Mouse (Mus musculus) embryonic facial prominence, embryonic 11.5 days (tissue): ENCODE results near the gene Thbd. TPM values are rescaled to one million over a fixed set of nuclear protein-coding genes. Genes with fewer than 3 reads are reported as not detected.

Experiments
- ATAC-seq: fragments of 200-750 bp; cut with Nextera tagmentation; replicated peaks from 2 replicates; pipeline ENCODE4 v1.8.0; 2017; ENCODE audit warnings: low read depth; ENCODE audit not compliant: insufficient number of reproducible peaks, low FRiP score, low TSS enrichment
- DNase-seq: peaks from one replicate; pipeline ENCODE4 v3.0.0-alpha.2; 2015; ENCODE audit warnings: low spot score
- H3K27ac ChIP-seq: fragments of 300-500 bp; sonication (generic); replicated peaks from 2 replicates; pipeline ENCODE4 v1.5.1; 2014; ENCODE audit warnings: mild to moderate bottlenecking, low read depth, low read length, control low read depth
- H3K27me3 ChIP-seq: fragments of 300-500 bp; sonication (generic); 2 replicates; pipeline ENCODE4 v1.6.1; 2014; ENCODE audit warnings: mild to moderate bottlenecking, low read length, moderate library complexity, mixed read lengths; ENCODE audit not compliant: control insufficient read depth, insufficient read depth
- H3K36me3 ChIP-seq: fragments of 300-500 bp; sonication (generic); replicated peaks from 2 replicates; pipeline ENCODE4 v1.6.1; 2014; ENCODE audit warnings: low read depth, mild to moderate bottlenecking, low read length, moderate library complexity, mixed read lengths; ENCODE audit not compliant: control insufficient read depth, insufficient read depth
- H3K4me1 ChIP-seq: fragments of 300-500 bp; sonication (generic); 2 replicates; pipeline ENCODE4 v1.6.1; 2014; ENCODE audit warnings: low read length, mixed read lengths; ENCODE audit not compliant: control insufficient read depth, insufficient read depth
- H3K4me2 ChIP-seq: fragments of 300-500 bp; sonication (generic); 2 replicates; pipeline ENCODE4 v1.6.1; 2014; ENCODE audit warnings: low read depth, mild to moderate bottlenecking, control low read depth, low read length, moderate library complexity
- H3K4me3 ChIP-seq: fragments of 300-500 bp; sonication (generic); 2 replicates; pipeline ENCODE4 v1.5.1; 2014; ENCODE audit warnings: low read depth, low read length, control low read depth
- H3K9ac ChIP-seq: fragments of 300-500 bp; sonication (generic); replicated peaks from 2 replicates; pipeline ENCODE4 v1.6.1; 2014; ENCODE audit warnings: mild to moderate bottlenecking, control low read depth, low read length
- H3K9me3 ChIP-seq: fragments of 300-500 bp; sonication (generic); replicated peaks from 2 replicates; pipeline ENCODE4 v1.6.1; 2016; ENCODE audit warnings: mild to moderate bottlenecking, low read length, inconsistent platforms, mixed read lengths; ENCODE audit not compliant: control insufficient read depth
- WGBS: fragments of 180-500 bp; shearing (Covaris S2); extraction: QIAGEN DNeasy Blood & Tissue Kit; methylation state at CpG from one replicate; pipeline ENCODE4 v1.1.7; 2014; 5-methylcytosine and 5-hydroxymethylcytosine counted together
- polyA plus RNA-seq: library from polyadenylated mRNA; unstranded; fragments of >200 nt; fragmentation: Nextera tagmentation; extraction: Ambion mirVana; gene quantifications from 2 replicates; pipeline ENCODE4 v1.2.1, GENCODE M21; 2014

Gene Thbd
- polyA plus RNA-seq, 1 experiment from 2014 or later = 12.9 TPM

- DNase-seq (no peak), ATAC-seq (no peak)
- Histone ChIP-seq H3K36me3 (no peaks in the 10 kb centered on the region), H3K9ac (no peak overlapping the region), H3K27me3 (peaks cover 7% of the 10 kb centered on the region), H3K4me1 (no peaks in the 10 kb centered on the region), H3K27ac (no peak overlapping the region), H3K4me2 (no peak overlapping the region), H3K9me3 (no peaks in the 10 kb centered on the region), H3K4me3 (no peak overlapping the region)
- 84% methylated on average over 1 of the region's 1 CpGs for WGBS
Measured at GRCm38 (mm10) chr2:148402227-148402626, 5.8 kb downstream of the Thbd start.

GRCm38 (mm10) chr2:148398901-148399685 is 8.9 kb downstream of the Thbd start:
- 0 out of 2 replicates have a peak, but pooled peaks cover 2% of the 10 kb centered on the region for H3K4me1 ChIP-seq
- no peak overlapping the region for H3K27ac ChIP-seq
- H3K27me3 ChIP-seq = peaks cover 11% of the 10 kb centered on the region
- H3K9me3 ChIP-seq = no peaks in the 10 kb centered on the region
- H3K9ac ChIP-seq = no peak overlapping the region
- no peak for ATAC-seq
- H3K4me2 ChIP-seq = no peak overlapping the region
- 80% methylated on average over 5 of the region's 5 CpGs for WGBS
- DNase-seq = no peak
- no peak overlapping the region for H3K4me3 ChIP-seq
- no peaks in the 10 kb centered on the region for H3K36me3 ChIP-seq

- Histone ChIP-seq H3K4me2 (no peak overlapping the region), H3K27me3 (peaks cover 11% of the 10 kb centered on the region), H3K36me3 (no peaks in the 10 kb centered on the region), H3K9me3 (no peaks in the 10 kb centered on the region), H3K4me1 (0 out of 2 replicates have a peak, but pooled peaks cover 2% of the 10 kb centered on the region), H3K4me3 (no peak overlapping the region), H3K27ac (no peak overlapping the region), H3K9ac (no peak overlapping the region)
- WGBS = 94% methylated on average over 1 of the region's 1 CpGs
- ATAC-seq (no peak), DNase-seq (no peak)
Measured at GRCm38 (mm10) chr2:148397784-148398100, 10.2 kb downstream of the Thbd start.

GRCm38 (mm10) chr2:148397015-148397783 is 10.8 kb downstream of the Thbd start:
- peaks cover 11% of the 10 kb centered on the region for H3K27me3 ChIP-seq
- ATAC-seq = no peak
- 51% methylated on average over 11 of the region's 11 CpGs for WGBS

GRCm38 (mm10) chr2:148396209-148396608 is 11.8 kb downstream of the Thbd start:
- 0 out of 2 replicates have a peak, but pooled peaks have one; percentile 5 for ATAC-seq

More at GRCm38 (mm10) chr2:148397015-148397783, 10.8 kb downstream of the Thbd start:
- Histone ChIP-seq H3K4me1 (0 out of 2 replicates have a peak, but pooled peaks cover 2% of the 10 kb centered on the region), H3K27ac (no peak overlapping the region), H3K36me3 (no peaks in the 10 kb centered on the region), H3K9me3 (no peaks in the 10 kb centered on the region), H3K4me2 (no peak overlapping the region), H3K4me3 (no peak overlapping the region), H3K9ac (no peak overlapping the region)
- DNase-seq = no peak

GRCm38 (mm10) chr2:148395131-148396051 is 12.6 kb downstream of the Thbd start, which contains the start of gene Sstr4:
Gene Sstr4, plus strand, starts transcription at chr2:148395344.
- no peak within 1 kb of the TSS for H3K27ac ChIP-seq
- peak within 1 kb of the TSS; percentile 98 for H3K4me2 ChIP-seq
- ATAC-seq (peak; percentile 66), DNase-seq (peak; percentile 65)
- WGBS = 5% methylated on average over 69 of the region's 83 CpGs
- H3K4me3 ChIP-seq = peak within 1 kb of the TSS; percentile 56
- H3K27me3 ChIP-seq = peaks cover 11% of the 10 kb centered on the region
- peak within 1 kb of the TSS; percentile 54 for H3K9ac ChIP-seq
- no peaks in the 10 kb centered on the region for H3K36me3 ChIP-seq
- 0 out of 2 replicates have a peak, but pooled peaks cover 2% of the 10 kb centered on the region for H3K4me1 ChIP-seq
- H3K9me3 ChIP-seq = no peaks in the 10 kb centered on the region

More at GRCm38 (mm10) chr2:148396209-148396608, 11.8 kb downstream of the Thbd start:
- Histone ChIP-seq H3K27me3 (peaks cover 11% of the 10 kb centered on the region), H3K9ac (no peak overlapping the region), H3K9me3 (no peaks in the 10 kb centered on the region), H3K4me3 (no peak overlapping the region), H3K4me2 (no peak overlapping the region), H3K4me1 (0 out of 2 replicates have a peak, but pooled peaks cover 2% of the 10 kb centered on the region), H3K27ac (no peak overlapping the region), H3K36me3 (no peaks in the 10 kb centered on the region)
- no peak for DNase-seq
- 66% methylated on average over 10 of the region's 10 CpGs for WGBS

GRCm38 (mm10) chr2:148393846-148394245 is 14.1 kb downstream of the Thbd start:
- no peak for ATAC-seq
- DNase-seq = no peak
- H3K36me3 ChIP-seq = no peaks in the 10 kb centered on the region
- H3K4me3 ChIP-seq = no peak overlapping the region
- H3K9me3 ChIP-seq = no peaks in the 10 kb centered on the region
- 0 out of 2 replicates have a peak, but pooled peaks cover 2% of the 10 kb centered on the region for H3K4me1 ChIP-seq
- H3K27ac ChIP-seq = no peak overlapping the region
- H3K27me3 ChIP-seq = peaks cover 11% of the 10 kb centered on the region
- H3K4me2 ChIP-seq = no peak overlapping the region
- no peak overlapping the region for H3K9ac ChIP-seq
